Mouse (Mus musculus) cerebellum, adult 2 months (tissue): ENCODE measurements around the gene BC051142. TPM values are rescaled to one million over a fixed set of nuclear protein-coding genes. Genes with fewer than 3 reads are reported as not detected.
"Not testable (repeated sequence)": the region's sequence is repeated elsewhere in the genome, so short reads cannot be mapped to it uniquely, and the experiment has no call there.

Experiments
- DNase-seq, 2 experiments: peaks; one replicate each; pipeline ENCODE4 v3.0.0; 2021
- H3K27ac ChIP-seq: fragments of 200-500 bp; 2 replicates; pipeline ENCODE4 v1.5.1; 2012; ENCODE audit warnings: low read length, control low read depth, inconsistent platforms; ENCODE audit not compliant: insufficient read depth
- H3K27me3 ChIP-seq: fragments of 200-500 bp; 2 replicates; pipeline ENCODE4 v1.6.1; 2012; ENCODE audit warnings: inconsistent platforms, mild to moderate bottlenecking, low read length, moderate library complexity; ENCODE audit not compliant: control insufficient read depth, insufficient read depth
- H3K4me1 ChIP-seq: fragments of 200-500 bp; 2 replicates; pipeline ENCODE4 v1.6.1; 2011; ENCODE audit warnings: low read length; ENCODE audit not compliant: control insufficient read depth, insufficient read depth
- H3K4me3 ChIP-seq: fragments of 200-500 bp; replicated peaks from 2 replicates; pipeline ENCODE3; 2011; ENCODE audit warnings: mild to moderate bottlenecking, low read depth, low read length, control low read depth; ENCODE audit not compliant: insufficient read depth
- CTCF ChIP-seq: fragments of 200-500 bp; IDR thresholded peaks from 2 replicates; pipeline ENCODE4 v1.5.1; 2011; ENCODE audit warnings: low read depth, mild to moderate bottlenecking, control low read depth, low read length, moderate library complexity, borderline replicate concordance; ENCODE audit not compliant: insufficient read depth
- POLR2A ChIP-seq: fragments of 200-500 bp; IDR thresholded peaks from 2 replicates; pipeline ENCODE4 v1.6.1; 2011; ENCODE audit warnings: low read length, control low read depth, borderline replicate concordance; ENCODE audit not compliant: insufficient read depth
- WGBS: fragments of 180-500 bp; shearing (Covaris S2); methylation state at CpG from one replicate; pipeline ENCODE4 v1.1.7; 2018; 5-methylcytosine and 5-hydroxymethylcytosine counted together
- polyA plus RNA-seq: library from polyadenylated mRNA; depleted of rRNA; stranded (reverse); fragments of >200 nt; gene quantifications from 2 replicates; pipeline ENCODE4 v1.2.3, GENCODE M21; 2012

The BC051142 gene
- polyA plus RNA-seq, 1 experiment = 6.5 TPM

GRCm38 (mm10) chr17:34457668-34458067 lies 59.0 kb downstream of the BC051142 start:
- Histone ChIP-seq H3K4me1 (no peaks in the 10 kb centered on the region), H3K27me3 (no peaks in the 10 kb centered on the region), H3K4me3 (no peak overlapping the region), H3K27ac (no peak overlapping the region)
- 78% methylated on average over 4 of the region's 4 CpGs for WGBS
- DNase-seq = no peak
- no peak for TF ChIP-seq CTCF
- TF ChIP-seq POLR2A = no peak

- Histone ChIP-seq H3K4me1 (no peaks in the 10 kb centered on the region), H3K27ac (no peak overlapping the region), H3K27me3 (no peaks in the 10 kb centered on the region), H3K4me3 (no peak overlapping the region)
- 87% methylated on average over 3 of the region's 3 CpGs for WGBS
- DNase-seq = no peak
- TF ChIP-seq POLR2A = no peak
- TF ChIP-seq CTCF = no peak
Observed at GRCm38 (mm10) chr17:34459255-34459654, 60.6 kb downstream of the BC051142 start.

- H3K27ac ChIP-seq, DNase-seq, H3K4me3 ChIP-seq, H3K27me3 ChIP-seq, H3K4me1 ChIP-seq: not testable (repeated sequence)
Observed at GRCm38 (mm10) chr17:34465906-34466305, 67.3 kb downstream of the BC051142 start.

- Histone ChIP-seq H3K27me3 (no peaks in the 10 kb centered on the region), H3K4me3 (no peak overlapping the region), H3K4me1 (no peaks in the 10 kb centered on the region), H3K27ac (no peak overlapping the region)
- TF ChIP-seq POLR2A (no peak), CTCF (no peak)
- WGBS = 87% methylated on average over 2 of the region's 2 CpGs
- no peak for DNase-seq
Observed at GRCm38 (mm10) chr17:34470491-34470890, 71.9 kb downstream of the BC051142 start.

- DNase-seq = no peak
- no peak overlapping the region for H3K27ac ChIP-seq
- no peak overlapping the region for H3K4me3 ChIP-seq
- 78% methylated on average over 3 of the region's 3 CpGs for WGBS
- TF ChIP-seq CTCF (no peak), POLR2A (no peak)
- no peaks in the 10 kb centered on the region for H3K27me3 ChIP-seq
- no peaks in the 10 kb centered on the region for H3K4me1 ChIP-seq
Observed at GRCm38 (mm10) chr17:34475060-34475459, 76.4 kb downstream of the BC051142 start.

- no peaks in the 10 kb centered on the region for H3K27me3 ChIP-seq
- TF ChIP-seq POLR2A = no peak
- TF ChIP-seq CTCF = no peak
- DNase-seq = no peak
- H3K4me3 ChIP-seq = no peak overlapping the region
- WGBS = 95% methylated on average over 1 of the region's 2 CpGs
- no peaks in the 10 kb centered on the region for H3K4me1 ChIP-seq
- H3K27ac ChIP-seq = no peak overlapping the region
Observed at GRCm38 (mm10) chr17:34476427-34476826, 77.8 kb downstream of the BC051142 start.

GRCm38 (mm10) chr17:34477238-34478013 lies 78.8 kb downstream of the BC051142 start, which contains the start of gene Btnl4:
TSS of gene Btnl4 (minus strand) at chr17:34477318.
- 82% methylated on average over 5 of the region's 5 CpGs for WGBS
- not testable (repeated sequence) for H3K4me1 ChIP-seq, H3K27me3 ChIP-seq, DNase-seq, H3K27ac ChIP-seq, H3K4me3 ChIP-seq

- no peak for DNase-seq
- Histone ChIP-seq H3K4me3 (no peak overlapping the region), H3K27ac (no peak overlapping the region), H3K27me3 (no peaks in the 10 kb centered on the region), H3K4me1 (no peaks in the 10 kb centered on the region)
- TF ChIP-seq POLR2A (no peak), CTCF (no peak)
Observed at GRCm38 (mm10) chr17:34492796-34493195, 94.2 kb downstream of the BC051142 start.

- not testable (repeated sequence) for DNase-seq, H3K27ac ChIP-seq, H3K27me3 ChIP-seq, H3K4me1 ChIP-seq, H3K4me3 ChIP-seq
- 84% methylated on average over 2 of the region's 2 CpGs for WGBS
Observed at GRCm38 (mm10) chr17:34495156-34495555, 96.5 kb downstream of the BC051142 start.
